Mouse (Mus musculus) intestine, embryonic 16.5 days (tissue): ENCODE measurements around the gene Plekha6. TPM values are rescaled to one million over a fixed set of nuclear protein-coding genes. Genes with fewer than 3 reads are reported as not detected.

Experiments
- ATAC-seq: fragments of 200-750 bp; cut with Nextera tagmentation; 2 replicates; pipeline ENCODE4 v1.8.0; 2017; ENCODE audit warnings: moderate TSS enrichment, moderate library complexity
- H3K27ac ChIP-seq: fragments of 300-500 bp; sonication (generic); 2 replicates; pipeline ENCODE4 v1.5.1; 2014; ENCODE audit warnings: mild to moderate bottlenecking, low read length
- H3K27me3 ChIP-seq: fragments of 300-500 bp; sonication (generic); replicated peaks from 2 replicates; pipeline ENCODE4 v1.6.1; 2014; ENCODE audit warnings: low read length, control low read depth, mixed read lengths; ENCODE audit not compliant: control insufficient read depth, insufficient read depth
- H3K36me3 ChIP-seq: fragments of 300-500 bp; sonication (generic); 2 replicates; pipeline ENCODE4 v1.6.1; 2014; ENCODE audit warnings: low read length, control low read depth; ENCODE audit not compliant: control insufficient read depth, insufficient read depth
- H3K4me1 ChIP-seq: fragments of 300-500 bp; sonication (generic); 2 replicates; pipeline ENCODE4 v1.6.1; 2014; ENCODE audit warnings: low read length, control low read depth, mixed read lengths; ENCODE audit not compliant: control insufficient read depth, insufficient read depth
- H3K4me2 ChIP-seq: fragments of 300-500 bp; sonication (generic); 2 replicates; pipeline ENCODE4 v1.6.1; 2014; ENCODE audit warnings: low read depth, low read length, control low read depth
- H3K4me3 ChIP-seq: fragments of 300-500 bp; sonication (generic); 2 replicates; pipeline ENCODE4 v1.5.1; 2014; ENCODE audit warnings: mild to moderate bottlenecking, low read length
- H3K9ac ChIP-seq: fragments of 300-500 bp; sonication (generic); 2 replicates; pipeline ENCODE4 v1.6.1; 2014; ENCODE audit warnings: low read depth, low read length
- H3K9me3 ChIP-seq: fragments of 300-500 bp; sonication (generic); 2 replicates; pipeline ENCODE4 v1.6.1; 2016; ENCODE audit warnings: low read length, control low read depth; ENCODE audit not compliant: control insufficient read depth
- WGBS: fragments of 180-500 bp; shearing (Covaris S2); extraction: QIAGEN DNeasy Blood & Tissue Kit; methylation state at CpG from one replicate; pipeline ENCODE4 v1.1.7; 2014; 5-methylcytosine and 5-hydroxymethylcytosine counted together
- polyA plus RNA-seq: library from polyadenylated mRNA; unstranded; fragments of >200 nt; fragmentation: Nextera tagmentation; extraction: Ambion mirVana; gene quantifications from 2 replicates; pipeline ENCODE4 v1.2.1, GENCODE M21; 2015

The Plekha6 gene
- polyA plus RNA-seq, 1 experiment from 2014 or later = 11.0 TPM

DNA sequence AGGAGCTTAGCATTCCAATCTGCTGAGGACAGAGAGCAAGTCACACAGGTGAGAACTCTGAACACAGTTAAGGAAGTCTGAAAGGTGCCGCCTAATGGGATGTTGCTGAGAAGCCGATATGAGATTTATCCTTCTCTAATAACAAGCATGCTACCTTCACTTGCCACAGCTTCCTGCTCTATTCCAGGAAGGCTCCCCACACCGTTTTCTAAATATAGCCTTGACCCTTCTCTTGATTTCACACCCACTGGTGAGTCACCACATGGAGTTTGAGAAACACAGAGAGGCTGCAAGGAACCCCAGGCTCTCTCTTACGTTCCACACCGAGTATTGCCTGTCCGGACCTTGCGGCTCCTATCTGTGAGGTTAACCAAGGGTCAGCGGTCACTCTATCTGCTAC is 24.7 kb downstream of the Plekha6 start:
- Histone ChIP-seq H3K27ac (no peak overlapping the region), H3K4me3 (no peak overlapping the region), H3K27me3 (no peaks in the 10 kb centered on the region), H3K4me1 (peaks cover 20% of the 10 kb centered on the region; the same call in 1 of the 2 replicates), H3K9ac (no peak overlapping the region), H3K9me3 (0 out of 2 replicates have a peak, but pooled peaks cover 4% of the 10 kb centered on the region), H3K4me2 (no peak overlapping the region), H3K36me3 (peaks cover 4% of the 10 kb centered on the region)
- WGBS = 81% methylated on average over 8 of the region's 8 CpGs
- ATAC-seq = no peak

GRCm38 (mm10) chr1:133189471-133189870 is 25.5 kb downstream of the Plekha6 start:
- no peak overlapping the region for H3K4me3 ChIP-seq
- no peak for ATAC-seq
- no peak overlapping the region for H3K4me2 ChIP-seq
- H3K27ac ChIP-seq = 0 out of 2 replicates have a peak overlapping the region, but pooled peaks have one; percentile 89
- peaks cover 4% of the 10 kb centered on the region for H3K36me3 ChIP-seq
- H3K9ac ChIP-seq = no peak overlapping the region
- peaks cover 21% of the 10 kb centered on the region; the same call in 1 of the 2 replicates for H3K4me1 ChIP-seq
- H3K9me3 ChIP-seq = 0 out of 2 replicates have a peak, but pooled peaks cover 4% of the 10 kb centered on the region
- H3K27me3 ChIP-seq = no peaks in the 10 kb centered on the region

DNA sequence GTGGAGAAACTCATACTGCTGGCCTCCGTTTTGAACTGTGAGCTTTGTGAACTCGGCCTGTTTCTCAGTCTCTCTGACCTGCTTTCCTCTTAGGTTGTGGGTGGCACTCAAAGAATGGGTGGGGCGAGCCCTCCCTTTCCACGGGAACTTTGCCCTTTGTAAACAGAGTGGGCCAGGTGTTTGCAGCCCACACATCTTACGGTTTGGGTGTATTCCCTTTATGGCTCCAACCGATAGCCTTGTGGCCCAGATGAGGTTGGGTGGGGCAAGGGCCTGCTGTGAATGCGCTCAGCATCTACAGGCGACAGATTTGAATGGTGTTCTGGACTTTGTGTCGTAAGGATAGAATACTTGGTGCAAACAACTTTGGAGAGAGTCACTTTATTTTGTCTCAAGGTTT is 26.5 kb downstream of the Plekha6 start:
- H3K27me3 ChIP-seq = no peaks in the 10 kb centered on the region
- H3K36me3 ChIP-seq = peaks cover 4% of the 10 kb centered on the region
- no peak overlapping the region for H3K4me3 ChIP-seq
- 54% methylated on average over 9 of the region's 9 CpGs for WGBS
- H3K9me3 ChIP-seq = 0 out of 2 replicates have a peak, but pooled peaks cover 4% of the 10 kb centered on the region
- H3K9ac ChIP-seq = no peak overlapping the region
- H3K4me1 ChIP-seq = peaks cover 23% of the 10 kb centered on the region; the same call in 1 of the 2 replicates
- peak; percentile 98 for ATAC-seq
- no peak overlapping the region for H3K4me2 ChIP-seq
- peak overlapping the region; percentile 89 for H3K27ac ChIP-seq

GRCm38 (mm10) chr1:133196181-133196580 is 32.2 kb downstream of the Plekha6 start:
- Histone ChIP-seq H3K9me3 (no peaks in the 10 kb centered on the region), H3K4me1 (peaks cover 29% of the 10 kb centered on the region), H3K9ac (no peak overlapping the region), H3K27ac (no peak overlapping the region), H3K4me2 (no peak overlapping the region), H3K4me3 (no peak overlapping the region), H3K27me3 (no peaks in the 10 kb centered on the region), H3K36me3 (no peaks in the 10 kb centered on the region)
- WGBS = 53% methylated on average over 6 of the region's 6 CpGs
- ATAC-seq = no peak

DNA sequence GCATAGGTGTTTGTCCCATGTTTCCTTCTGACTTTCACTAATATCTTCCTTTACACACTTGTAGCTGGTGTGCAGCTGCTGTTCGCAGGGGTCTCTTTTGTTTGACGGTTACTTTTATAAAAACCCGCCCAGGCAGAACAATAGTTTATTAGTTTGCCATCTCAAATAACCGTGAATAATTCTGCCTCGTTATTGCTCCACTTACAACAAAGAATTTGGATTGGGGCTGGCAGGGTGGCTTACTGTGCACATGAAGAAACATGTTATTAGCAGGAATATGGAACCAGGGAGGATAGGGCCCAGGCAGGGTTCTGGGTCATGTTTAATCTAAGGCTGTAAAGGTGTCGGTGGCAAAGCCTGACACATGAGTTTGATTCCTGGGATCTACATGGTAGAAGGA is 33.3 kb downstream of the Plekha6 start:
- no peaks in the 10 kb centered on the region for H3K36me3 ChIP-seq
- no peak overlapping the region for H3K27ac ChIP-seq
- no peaks in the 10 kb centered on the region for H3K9me3 ChIP-seq
- H3K4me2 ChIP-seq = no peak overlapping the region
- WGBS = 79% methylated on average over 6 of the region's 6 CpGs
- no peak for ATAC-seq
- no peak overlapping the region for H3K4me3 ChIP-seq
- no peaks in the 10 kb centered on the region for H3K27me3 ChIP-seq
- H3K4me1 ChIP-seq = peaks cover 27% of the 10 kb centered on the region
- no peak overlapping the region for H3K9ac ChIP-seq

GRCm38 (mm10) chr1:133199706-133200105 is 35.7 kb downstream of the Plekha6 start:
- no peaks in the 10 kb centered on the region for H3K27me3 ChIP-seq
- no peaks in the 10 kb centered on the region for H3K36me3 ChIP-seq
- H3K27ac ChIP-seq = no peak overlapping the region
- no peak overlapping the region for H3K4me3 ChIP-seq
- no peak overlapping the region for H3K9ac ChIP-seq
- H3K9me3 ChIP-seq = no peaks in the 10 kb centered on the region
- peaks cover 32% of the 10 kb centered on the region for H3K4me1 ChIP-seq
- ATAC-seq = no peak
- 56% methylated on average over 7 of the region's 7 CpGs for WGBS
- H3K4me2 ChIP-seq = no peak overlapping the region

DNA sequence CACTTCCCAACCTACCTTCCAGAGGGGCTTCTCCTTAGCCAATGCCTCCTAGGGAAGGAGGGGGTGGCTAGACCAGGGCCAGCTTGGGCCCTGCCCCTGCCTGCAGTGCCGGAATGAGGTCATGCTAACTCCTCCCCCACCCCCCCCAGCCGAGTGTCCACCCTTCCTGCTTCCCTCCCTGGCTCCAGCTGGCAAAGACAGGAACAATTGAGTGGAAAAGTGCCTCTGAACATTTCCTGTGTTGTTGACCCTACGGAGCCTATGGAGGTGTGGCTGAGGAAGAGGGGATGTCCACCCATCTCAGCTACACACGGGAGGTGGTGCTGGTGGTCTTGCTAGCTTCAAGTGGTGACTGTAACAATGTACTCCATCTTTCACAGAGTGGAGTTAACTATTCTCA is 37.5 kb downstream of the Plekha6 start:
- H3K9me3 ChIP-seq = no peaks in the 10 kb centered on the region
- H3K36me3 ChIP-seq = no peaks in the 10 kb centered on the region
- peaks cover 37% of the 10 kb centered on the region for H3K4me1 ChIP-seq
- H3K4me2 ChIP-seq = no peak overlapping the region
- H3K4me3 ChIP-seq = no peak overlapping the region
- peak overlapping the region; percentile 45; the same call in 1 of the 2 replicates for H3K27ac ChIP-seq
- ATAC-seq = no peak
- H3K9ac ChIP-seq = no peak overlapping the region
- H3K27me3 ChIP-seq = no peaks in the 10 kb centered on the region
- 31% methylated on average over 4 of the region's 4 CpGs for WGBS

DNA sequence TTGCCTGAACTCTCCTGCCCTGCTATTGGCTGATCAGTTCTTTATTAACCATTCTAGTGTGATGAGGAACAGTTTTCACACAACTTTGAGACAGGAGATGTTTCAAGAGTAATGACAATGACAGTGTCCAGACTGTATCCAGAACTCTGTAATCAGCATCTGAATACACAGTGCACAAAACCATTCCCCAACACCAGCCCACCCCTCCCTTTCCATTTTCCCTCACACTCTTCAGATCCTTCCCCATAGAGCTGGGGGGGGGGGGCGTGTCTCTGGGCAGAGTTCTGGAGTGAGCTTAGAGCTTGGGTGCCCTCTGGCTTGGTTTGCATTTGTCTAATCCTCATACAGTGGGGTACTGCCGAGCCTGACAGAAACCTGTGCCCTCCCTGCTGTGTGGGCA is 39.7 kb downstream of the Plekha6 start:
- no peaks in the 10 kb centered on the region for H3K36me3 ChIP-seq
- no peak overlapping the region for H3K4me3 ChIP-seq
- no peak for ATAC-seq
- WGBS = 56% methylated on average over 2 of the region's 2 CpGs
- peaks cover 35% of the 10 kb centered on the region for H3K4me1 ChIP-seq
- H3K9me3 ChIP-seq = no peaks in the 10 kb centered on the region
- no peak overlapping the region for H3K4me2 ChIP-seq
- no peaks in the 10 kb centered on the region for H3K27me3 ChIP-seq
- H3K27ac ChIP-seq = no peak overlapping the region
- no peak overlapping the region for H3K9ac ChIP-seq

- peak overlapping the region; percentile 57 for H3K27ac ChIP-seq
- no peak overlapping the region for H3K4me3 ChIP-seq
- WGBS = 54% methylated on average over 11 of the region's 11 CpGs
- H3K4me2 ChIP-seq = no peak overlapping the region
- 0 out of 2 replicates have a peak overlapping the region, but pooled peaks have one; percentile 17 for H3K9ac ChIP-seq
- peaks cover 36% of the 10 kb centered on the region for H3K4me1 ChIP-seq
- no peaks in the 10 kb centered on the region for H3K27me3 ChIP-seq
- peak; percentile 69 for ATAC-seq
- no peaks in the 10 kb centered on the region for H3K9me3 ChIP-seq
- no peaks in the 10 kb centered on the region for H3K36me3 ChIP-seq
These were observed 40.4 kb downstream of the Plekha6 start for GRCm38 (mm10) chr1:133204341-133204849.

DNA sequence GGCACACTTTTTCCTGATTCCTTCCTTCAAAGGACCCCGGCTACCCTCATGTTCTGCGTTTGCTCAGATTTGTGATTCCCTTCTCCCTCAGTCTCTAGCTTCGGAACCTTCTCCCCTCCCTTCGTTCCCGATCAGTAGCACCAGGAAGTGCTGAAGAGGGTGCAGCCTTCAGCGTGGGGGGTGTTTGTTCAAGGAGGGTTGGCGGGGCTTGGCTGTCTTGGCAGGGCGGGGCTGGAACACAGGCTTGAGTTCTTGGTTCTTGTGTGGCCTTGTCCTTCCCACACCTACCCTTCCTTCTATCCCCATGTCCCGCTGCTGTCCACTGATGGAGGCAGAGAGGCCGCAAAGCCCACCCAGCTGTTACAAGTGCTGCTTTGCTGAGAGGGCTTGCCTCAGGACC is 41.0 kb downstream of the Plekha6 start:
- Histone ChIP-seq H3K4me1 (peaks cover 40% of the 10 kb centered on the region), H3K4me3 (peak overlapping the region; percentile 14; the same call in 1 of the 2 replicates), H3K27ac (peak overlapping the region; percentile 57), H3K9ac (peak overlapping the region; percentile 33; the same call in 1 of the 2 replicates), H3K4me2 (peak overlapping the region; percentile 19; the same call in 1 of the 2 replicates), H3K36me3 (no peaks in the 10 kb centered on the region), H3K27me3 (no peaks in the 10 kb centered on the region), H3K9me3 (no peaks in the 10 kb centered on the region)
- peak; percentile 69 for ATAC-seq
- WGBS = 56% methylated on average over 10 of the region's 10 CpGs
